Mouse (Mus musculus) cortical plate, adult 2 months (tissue): Measurements from ENCODE around the gene Rad51b. TPM values are rescaled to one million over a fixed set of nuclear protein-coding genes. Genes with fewer than 3 reads are reported as not detected.

ENCODE experiments used
- H3K27ac ChIP-seq: fragments of 200-500 bp; 2 replicates; pipeline ENCODE4 v1.5.1; 2012; ENCODE audit warnings: low read length, control low read depth, inconsistent platforms; ENCODE audit not compliant: insufficient read depth
- H3K4me1 ChIP-seq: fragments of 200-500 bp; 2 replicates; pipeline ENCODE4 v1.6.1; 2011; ENCODE audit warnings: low read length; ENCODE audit not compliant: control insufficient read depth, insufficient read depth
- H3K4me3 ChIP-seq: fragments of 200-500 bp; 2 replicates; pipeline ENCODE4 v1.5.1; 2011; ENCODE audit warnings: mild to moderate bottlenecking, low read length, control low read depth; ENCODE audit not compliant: insufficient read depth
- CTCF ChIP-seq: fragments of 200-500 bp; IDR thresholded peaks from 2 replicates; pipeline ENCODE4 v1.5.1; 2011; ENCODE audit warnings: mild to moderate bottlenecking, control low read depth, low read length; ENCODE audit not compliant: insufficient read depth; ENCODE audit errors: extremely low read depth
- POLR2A ChIP-seq: fragments of 200-500 bp; IDR thresholded peaks from 2 replicates; pipeline ENCODE4 v1.6.1; 2011; ENCODE audit warnings: mild to moderate bottlenecking, low read length, control low read depth; ENCODE audit not compliant: insufficient read depth; ENCODE audit errors: extremely low read depth
- polyA plus RNA-seq: library from polyadenylated mRNA; depleted of rRNA; stranded (reverse); fragments of >200 nt; gene quantifications from 2 replicates; pipeline ENCODE4 v1.2.3, GENCODE M21; 2012

Rad51b gene
- polyA plus RNA-seq, 1 experiment, result 0.17 TPM

DNA sequence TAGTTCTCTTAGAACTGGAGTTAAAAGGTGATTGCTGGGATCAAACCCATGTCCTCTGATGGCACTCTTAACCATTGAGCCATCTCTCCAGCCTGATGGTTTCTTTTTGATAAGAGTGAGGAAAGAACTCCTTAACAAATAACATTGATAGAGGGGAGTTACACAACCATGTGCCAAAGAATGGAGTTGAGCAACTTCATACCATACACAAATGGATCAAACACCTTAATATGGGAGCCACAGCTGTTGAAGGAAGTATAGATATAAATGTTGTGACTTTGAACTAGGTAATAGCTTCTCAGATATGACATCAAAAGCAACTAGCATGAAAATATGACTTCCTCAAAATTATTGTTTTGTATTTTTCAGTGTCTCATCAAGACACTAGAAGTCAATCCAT lies 173.0 kb downstream of the Rad51b start:
- TF ChIP-seq POLR2A (no peak), CTCF (no peak)
- H3K27ac ChIP-seq, result no peak overlapping the region
- H3K4me1 ChIP-seq, result no peaks in the 10 kb centered on the region
- no peak overlapping the region for H3K4me3 ChIP-seq

DNA sequence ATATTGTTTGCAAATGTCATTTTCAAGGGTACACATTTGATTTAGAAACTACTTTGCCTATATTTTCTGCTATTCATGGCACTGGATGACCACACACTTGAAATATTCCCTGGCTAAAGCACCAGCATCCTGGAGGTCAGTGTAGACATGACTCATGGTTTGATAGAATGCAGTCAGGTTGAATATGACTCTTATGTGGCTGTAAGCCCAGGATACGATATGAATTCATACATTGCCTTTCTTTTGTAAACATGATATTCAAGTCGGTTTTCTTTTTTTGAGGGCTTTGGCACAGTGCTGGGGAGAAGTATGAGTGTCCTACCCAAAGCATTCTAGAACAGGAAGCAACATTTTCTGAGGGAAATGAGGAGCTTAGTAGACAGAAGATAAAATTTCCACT lies 174.8 kb downstream of the Rad51b start:
- no peak overlapping the region for H3K27ac ChIP-seq
- TF ChIP-seq CTCF, result no peak
- no peak for TF ChIP-seq POLR2A
- no peak overlapping the region for H3K4me3 ChIP-seq
- H3K4me1 ChIP-seq, result no peaks in the 10 kb centered on the region

DNA sequence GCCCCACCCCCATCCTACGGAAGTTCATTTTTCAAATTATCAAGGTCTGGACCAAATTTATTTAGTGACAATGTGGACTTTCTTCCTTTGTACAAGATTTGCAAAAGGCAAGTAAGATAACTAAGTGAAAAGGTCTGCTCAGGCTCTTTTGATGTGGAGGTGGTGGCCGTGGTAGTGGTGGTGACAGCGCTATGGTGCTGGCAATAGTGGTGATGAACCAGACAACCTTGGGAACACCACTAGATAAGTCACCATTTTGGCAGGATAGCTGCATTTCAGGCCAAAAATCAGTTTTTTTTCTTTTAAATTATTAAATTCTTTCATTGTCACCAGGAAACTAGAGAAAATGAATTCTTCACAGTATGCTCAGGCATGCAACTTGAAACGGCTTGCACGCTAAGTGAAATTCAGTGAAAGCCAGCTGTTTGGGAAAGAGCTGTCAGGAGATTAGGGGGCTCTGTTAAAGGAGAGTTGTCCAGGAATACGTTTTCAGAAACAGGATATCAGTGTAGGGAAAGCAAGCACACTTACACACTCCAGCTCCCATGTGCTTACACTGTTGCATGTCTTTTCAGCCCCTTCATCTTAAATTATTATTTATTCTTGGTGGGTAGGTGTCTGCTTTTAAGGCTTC lies 179.4 kb downstream of the Rad51b start:
- Histone ChIP-seq H3K27ac (no peak overlapping the region), H3K4me1 (no peaks in the 10 kb centered on the region), H3K4me3 (no peak overlapping the region)
- no peak for TF ChIP-seq CTCF
- TF ChIP-seq POLR2A, result no peak

DNA sequence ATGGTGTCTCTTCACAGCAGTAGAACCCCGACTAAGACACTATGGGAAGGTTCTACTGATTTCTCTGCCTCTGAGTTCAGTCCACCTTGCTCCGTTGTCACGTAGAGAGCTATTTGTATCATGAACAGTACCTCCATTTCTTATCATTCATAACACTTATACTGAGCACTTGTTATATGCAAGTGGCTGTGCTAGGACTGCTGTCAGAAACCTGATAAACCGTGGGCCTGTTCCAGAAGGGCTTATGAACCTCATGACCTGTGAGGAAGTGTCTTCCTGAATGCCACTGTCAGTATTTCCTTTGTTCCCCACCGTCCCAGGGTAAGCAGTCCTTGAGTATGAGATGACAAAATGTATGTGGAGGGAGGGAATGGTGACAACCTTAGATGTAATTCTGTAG lies 181.7 kb downstream of the Rad51b start:
- no peak for TF ChIP-seq POLR2A
- no peak for TF ChIP-seq CTCF
- no peak overlapping the region for H3K4me3 ChIP-seq
- H3K27ac ChIP-seq, result no peak overlapping the region
- H3K4me1 ChIP-seq, result no peaks in the 10 kb centered on the region

DNA sequence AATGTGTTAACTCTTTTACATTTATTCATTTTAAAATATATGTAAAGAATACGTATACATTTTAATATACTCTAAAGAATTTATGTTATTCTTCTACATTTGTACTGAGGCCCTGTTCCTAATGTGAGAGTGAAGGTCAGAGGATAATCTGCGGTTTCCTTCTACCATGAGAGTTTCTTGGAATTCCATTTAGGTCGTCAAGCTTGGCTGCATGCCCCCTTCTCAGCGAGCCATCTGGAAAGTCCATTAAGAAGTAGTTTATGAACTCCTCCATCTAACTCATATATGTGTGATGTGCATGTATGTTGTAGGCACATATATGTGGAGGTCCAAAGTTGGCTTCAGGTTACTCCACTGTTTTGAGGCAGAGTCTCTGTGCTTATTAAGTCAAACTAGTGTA lies 188.4 kb downstream of the Rad51b start:
- H3K4me3 ChIP-seq, result no peak overlapping the region
- TF ChIP-seq CTCF (no peak), POLR2A (no peak)
- peaks cover 2% of the 10 kb centered on the region; the same call in 1 of the 2 replicates for H3K4me1 ChIP-seq
- H3K27ac ChIP-seq, result no peak overlapping the region

DNA sequence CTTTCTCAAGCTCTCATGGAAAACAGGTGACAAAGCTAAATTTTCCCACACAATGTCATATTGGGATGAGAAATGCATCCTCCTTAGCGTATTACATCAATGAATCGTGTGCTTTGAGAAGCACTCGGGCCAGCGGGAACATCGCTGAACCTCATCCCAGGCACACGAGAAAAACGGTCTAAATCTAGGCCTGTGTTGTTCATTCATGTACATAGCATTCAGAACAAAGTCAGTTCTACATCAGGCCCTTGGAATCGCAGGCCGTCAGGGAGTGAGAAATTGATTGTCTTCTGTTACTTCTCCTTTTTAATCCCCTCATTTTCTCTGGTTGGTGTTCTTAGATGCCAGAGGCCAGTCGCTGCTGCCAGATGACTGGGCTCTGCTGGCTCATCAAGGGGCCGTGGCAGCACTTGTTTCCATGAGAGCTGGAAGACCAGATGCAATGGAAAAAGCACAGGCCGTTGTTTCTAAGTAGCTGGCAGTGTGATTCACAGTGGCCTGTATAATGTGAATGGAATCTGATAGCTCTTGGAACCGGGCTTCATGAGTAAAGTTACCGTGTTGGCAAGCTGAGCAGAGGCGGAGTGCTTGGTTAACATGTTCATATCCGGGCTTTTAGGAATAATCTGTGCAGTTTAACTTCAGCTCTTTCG lies 191.6 kb downstream of the Rad51b start:
- no peak overlapping the region for H3K4me3 ChIP-seq
- peak overlapping the region; percentile 86; the same call in 1 of the 2 replicates for H3K27ac ChIP-seq
- TF ChIP-seq CTCF (no peak), POLR2A (no peak)
- H3K4me1 ChIP-seq, result peaks cover 4% of the 10 kb centered on the region

DNA sequence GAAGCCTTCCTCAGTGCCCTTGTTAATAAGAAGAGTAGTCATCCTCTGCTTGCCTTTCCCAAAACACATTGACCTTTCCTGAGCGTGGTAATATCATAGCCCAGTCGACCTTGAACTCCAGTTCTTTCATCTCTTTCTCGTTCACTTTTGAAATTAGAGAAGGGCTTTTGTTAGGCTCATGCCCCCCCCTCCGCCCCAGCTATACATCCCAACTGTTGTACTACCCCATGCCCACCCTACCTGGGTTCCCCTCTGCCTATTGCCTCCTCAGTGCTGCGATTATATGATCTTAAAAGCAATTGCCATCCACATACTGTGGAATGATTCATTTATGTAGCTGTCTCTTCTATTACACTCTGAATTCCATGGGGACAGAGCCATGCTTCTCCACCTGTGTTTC lies 193.5 kb downstream of the Rad51b start:
- peaks cover 4% of the 10 kb centered on the region for H3K4me1 ChIP-seq
- H3K4me3 ChIP-seq, result no peak overlapping the region
- TF ChIP-seq POLR2A (no peak), CTCF (no peak)
- no peak overlapping the region for H3K27ac ChIP-seq

DNA sequence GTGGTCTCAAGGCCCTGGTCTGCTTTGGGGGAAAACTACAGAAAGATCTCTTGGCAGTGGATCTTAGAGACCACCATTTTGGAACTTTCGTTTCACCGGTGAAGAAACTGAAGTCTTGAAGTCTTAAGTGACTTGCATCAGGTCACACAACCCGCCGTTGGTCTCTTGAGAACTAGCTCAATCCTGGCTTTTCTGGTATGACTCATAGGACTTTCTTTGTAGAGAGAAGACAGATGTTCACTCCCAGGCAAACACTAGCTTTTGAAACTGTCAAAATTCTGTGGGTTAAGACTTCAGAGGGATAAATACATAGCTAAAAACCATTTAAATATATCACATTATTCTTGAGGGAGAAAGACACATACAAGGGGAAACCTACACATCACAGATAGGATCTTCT lies 195.1 kb downstream of the Rad51b start:
- Histone ChIP-seq H3K27ac (no peak overlapping the region), H3K4me3 (no peak overlapping the region), H3K4me1 (peaks cover 4% of the 10 kb centered on the region)
- TF ChIP-seq POLR2A (no peak), CTCF (no peak)

DNA sequence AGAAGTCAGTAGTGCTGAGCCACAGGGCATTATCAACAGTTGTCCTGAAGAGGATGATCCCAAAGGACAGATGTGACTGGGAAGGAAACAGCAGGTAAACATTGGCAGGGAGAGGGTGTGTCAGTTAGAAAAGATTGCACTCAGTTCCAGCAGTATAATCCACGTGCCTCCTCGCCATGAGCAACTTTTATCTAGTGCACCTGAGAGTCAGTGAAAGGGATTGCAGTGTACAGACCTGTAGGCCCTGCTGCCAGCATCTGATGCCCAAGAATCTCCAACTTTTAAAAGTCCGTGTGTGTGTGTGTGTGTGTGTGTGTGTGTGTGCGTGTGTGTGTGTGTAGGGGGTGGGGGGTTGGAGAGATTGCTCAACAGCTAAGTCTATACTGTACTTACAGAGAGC lies 195.5 kb downstream of the Rad51b start:
- peaks cover 4% of the 10 kb centered on the region for H3K4me1 ChIP-seq
- no peak overlapping the region for H3K4me3 ChIP-seq
- no peak overlapping the region for H3K27ac ChIP-seq
- TF ChIP-seq CTCF (no peak), POLR2A (no peak)

DNA sequence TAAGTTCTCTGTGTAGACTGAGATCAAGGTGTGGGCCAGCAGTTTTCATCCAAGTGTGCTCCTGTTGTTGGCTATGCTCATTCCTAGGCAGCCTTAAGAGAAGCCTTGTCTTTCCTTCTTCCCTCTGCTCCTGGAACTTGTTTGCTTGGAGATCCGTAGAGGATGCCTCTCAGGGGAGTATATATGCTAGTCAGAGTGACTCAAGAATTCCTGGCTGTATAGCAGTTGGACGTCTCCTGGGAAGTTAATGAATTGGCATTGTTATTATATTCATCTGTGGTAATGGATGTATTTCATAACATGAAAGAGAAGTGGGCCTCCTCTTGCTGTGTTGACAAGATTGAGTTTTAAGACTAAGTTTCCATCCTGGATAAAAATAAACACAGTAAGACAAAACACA lies 196.4 kb downstream of the Rad51b start:
- Histone ChIP-seq H3K27ac (no peak overlapping the region), H3K4me3 (no peak overlapping the region), H3K4me1 (peaks cover 5% of the 10 kb centered on the region)
- TF ChIP-seq CTCF, result no peak
